Mouse (Mus musculus): Measurements from ENCODE around the gene Mroh2a. TPM values are rescaled to one million over a fixed set of nuclear protein-coding genes. Genes with fewer than 3 reads are reported as not detected.

The Mroh2a gene
- total and polyA plus RNA-seq, 2 experiments = 0.82 to 1.0 TPM

DNA sequence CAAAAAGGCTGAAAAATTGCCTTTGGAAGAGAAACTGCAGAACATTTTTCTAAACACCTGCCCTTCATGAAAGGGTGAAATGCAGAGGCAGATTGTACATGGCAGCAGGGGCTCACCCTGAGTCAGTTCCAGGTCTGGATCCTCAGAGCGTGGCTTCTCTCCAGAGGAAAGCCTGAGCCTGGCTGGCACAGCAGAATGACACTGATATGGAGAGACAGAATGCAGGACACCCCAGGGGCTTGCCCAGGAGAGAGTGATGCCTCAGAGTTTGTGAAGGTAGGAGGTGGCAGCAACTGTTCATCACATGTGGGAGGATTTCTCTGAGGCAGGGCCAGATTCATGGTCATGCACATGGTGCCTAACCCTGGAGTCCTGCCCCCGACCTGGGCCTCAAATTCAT, 26.8 kb upstream of the Mroh2a start:
- no peak for TF ChIP-seq POLR2A (IDR thresholded peaks at IDR 0.05; ENCODE audit: extremely low read depth, insufficient read depth, low read length)
- TF ChIP-seq CTCF (IDR thresholded peaks at IDR 0.05; ENCODE audit: low read depth, low read length) = no peak
- Histone ChIP-seq H3K9ac (ENCODE audit: low read depth, low read length) (no peak overlapping the region), H3K4me1 (ENCODE audit: control insufficient read depth, insufficient read depth, low read length) (peaks cover 8% of the 10 kb centered on the region; the same call in 1 of the 2 replicates), H3K27ac (replicated peaks; ENCODE audit: insufficient read depth, low read depth, low read length) (no peak overlapping the region), H3K79me2 (ENCODE audit: control insufficient read depth, insufficient read depth, low read length) (peaks cover 22% of the 10 kb centered on the region; the same call in 1 of the 2 replicates), H3K4me3 (ENCODE audit: insufficient read depth, low read depth, low read length) (no peak overlapping the region), H3K27me3 (ENCODE audit: control insufficient read depth, insufficient read depth, low read length) (no peaks in the 10 kb centered on the region), H3K36me3 (ENCODE audit: control insufficient read depth, insufficient read depth, low read length) (peaks cover 27% of the 10 kb centered on the region)
- WGBS = 63% methylated on average over 2 of the region's 2 CpGs
- DNase-seq (ENCODE audit: extremely low read depth, low read depth, low spot score) = no peak

GRCm38 (mm10) chr1:88200456-88200855, 26.3 kb upstream of the Mroh2a start, which contains the start of gene Ugt1a2:
Ugt1a2 (plus strand) TSS chr1:88200601.
- H3K4me1 ChIP-seq (ENCODE audit: control insufficient read depth, insufficient read depth, low read length) = peaks cover 9% of the 10 kb centered on the region; the same call in 1 of the 2 replicates
- 71% methylated on average over 7 of the region's 7 CpGs for WGBS
- no peak within 1 kb of the TSS for H3K9ac ChIP-seq (ENCODE audit: low read depth, low read length)
- H3K36me3 ChIP-seq (ENCODE audit: control insufficient read depth, insufficient read depth, low read length) = peaks cover 30% of the 10 kb centered on the region
- no peak for DNase-seq (ENCODE audit: extremely low read depth, low read depth, low spot score)
- no peak within 1 kb of the TSS for H3K27ac ChIP-seq (replicated peaks; ENCODE audit: insufficient read depth, low read depth, low read length)
- peaks cover 25% of the 10 kb centered on the region for H3K79me2 ChIP-seq (ENCODE audit: control insufficient read depth, insufficient read depth, low read length)
- no peak within 1 kb of the TSS for H3K4me3 ChIP-seq (ENCODE audit: insufficient read depth, low read depth, low read length)
- H3K27me3 ChIP-seq (ENCODE audit: control insufficient read depth, insufficient read depth, low read length) = no peaks in the 10 kb centered on the region
- TF ChIP-seq CTCF (IDR thresholded peaks at IDR 0.05; ENCODE audit: low read depth, low read length) = no peak
- TF ChIP-seq POLR2A (IDR thresholded peaks at IDR 0.05; ENCODE audit: extremely low read depth, insufficient read depth, low read length) = no peak

- Histone ChIP-seq H3K27me3 (ENCODE audit: control insufficient read depth, insufficient read depth, low read length) (no peaks in the 10 kb centered on the region), H3K4me3 (ENCODE audit: insufficient read depth, low read depth, low read length) (peak within 1 kb of the TSS; percentile 54; the same call in 1 of the 2 replicates), H3K4me1 (ENCODE audit: control insufficient read depth, insufficient read depth, low read length) (peaks cover 12% of the 10 kb centered on the region), H3K79me2 (ENCODE audit: control insufficient read depth, insufficient read depth, low read length) (peaks cover 16% of the 10 kb centered on the region), H3K27ac (replicated peaks; ENCODE audit: insufficient read depth, low read depth, low read length) (peak within 1 kb of the TSS; percentile 12; the same call in 1 of the 2 replicates), H3K36me3 (ENCODE audit: control insufficient read depth, insufficient read depth, low read length) (peaks cover 27% of the 10 kb centered on the region), H3K9ac (ENCODE audit: low read depth, low read length) (peak within 1 kb of the TSS; percentile 35; the same call in 1 of the 2 replicates)
- TF ChIP-seq POLR2A (IDR thresholded peaks at IDR 0.05; ENCODE audit: extremely low read depth, insufficient read depth, low read length) = no peak
- no peak for TF ChIP-seq CTCF (IDR thresholded peaks at IDR 0.05; ENCODE audit: low read depth, low read length)
- no peak for DNase-seq (ENCODE audit: extremely low read depth, low read depth, low spot score)
- 57% methylated on average over 62 of the region's 62 CpGs for WGBS
Measured at GRCm38 (mm10) chr1:88205294-88205922, 21.4 kb upstream of the Mroh2a start, which contains the start of gene Dnajb3. Dnajb3 (minus strand) TSS chr1:88205782.

- TF ChIP-seq POLR2A (IDR thresholded peaks at IDR 0.05; ENCODE audit: extremely low read depth, insufficient read depth, low read length) (no peak), CTCF (IDR thresholded peaks at IDR 0.05; ENCODE audit: low read depth, low read length) (no peak)
- Histone ChIP-seq H3K4me3 (ENCODE audit: insufficient read depth, low read depth, low read length) (no peak overlapping the region), H3K27me3 (ENCODE audit: control insufficient read depth, insufficient read depth, low read length) (no peaks in the 10 kb centered on the region), H3K79me2 (ENCODE audit: control insufficient read depth, insufficient read depth, low read length) (peaks cover 13% of the 10 kb centered on the region), H3K27ac (replicated peaks; ENCODE audit: insufficient read depth, low read depth, low read length) (peak overlapping the region; percentile 55), H3K4me1 (ENCODE audit: control insufficient read depth, insufficient read depth, low read length) (peaks cover 12% of the 10 kb centered on the region), H3K9ac (ENCODE audit: low read depth, low read length) (no peak overlapping the region), H3K36me3 (ENCODE audit: control insufficient read depth, insufficient read depth, low read length) (peaks cover 22% of the 10 kb centered on the region)
- WGBS = 25% methylated on average over 2 of the region's 2 CpGs
- peak; percentile 84 for DNase-seq (ENCODE audit: extremely low read depth, low read depth, low spot score)
Measured at GRCm38 (mm10) chr1:88206843-88207479, 19.8 kb upstream of the Mroh2a start.

DNA sequence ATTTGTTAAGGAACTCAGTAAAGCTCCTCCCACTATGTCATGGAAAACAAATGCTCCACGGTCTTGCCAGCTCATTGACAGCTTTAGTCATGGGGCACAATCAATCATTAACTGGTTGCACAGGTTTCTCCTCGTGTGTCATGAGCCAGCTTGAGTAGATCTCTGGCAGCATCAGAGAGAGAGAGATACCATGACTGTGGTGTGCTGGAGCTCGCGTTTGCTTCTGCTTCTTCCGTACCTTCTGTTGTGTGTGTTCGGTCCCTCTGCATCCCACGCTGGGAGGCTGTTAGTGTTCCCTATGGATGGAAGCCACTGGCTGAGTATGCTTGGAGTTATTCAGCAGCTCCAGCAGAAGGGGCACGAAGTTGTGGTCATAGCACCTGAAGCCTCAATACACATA, 15.0 kb upstream of the Mroh2a start, which contains the start of gene Ugt1a1:
Gene Ugt1a1 (plus strand): TSS at position 148 of the 400 bp plus-strand sequence.
- DNase-seq (ENCODE audit: extremely low read depth, low read depth, low spot score) = peak; percentile 100
- Histone ChIP-seq H3K4me3 (ENCODE audit: insufficient read depth, low read depth, low read length) (peak within 1 kb of the TSS; percentile 17), H3K36me3 (ENCODE audit: control insufficient read depth, insufficient read depth, low read length) (peaks cover 18% of the 10 kb centered on the region), H3K4me1 (ENCODE audit: control insufficient read depth, insufficient read depth, low read length) (peaks cover 9% of the 10 kb centered on the region), H3K9ac (ENCODE audit: low read depth, low read length) (peak within 1 kb of the TSS; percentile 56), H3K27ac (replicated peaks; ENCODE audit: insufficient read depth, low read depth, low read length) (peak within 1 kb of the TSS; percentile 69), H3K27me3 (ENCODE audit: control insufficient read depth, insufficient read depth, low read length) (no peaks in the 10 kb centered on the region), H3K79me2 (ENCODE audit: control insufficient read depth, insufficient read depth, low read length) (peaks cover 16% of the 10 kb centered on the region)
- no peak for TF ChIP-seq POLR2A (IDR thresholded peaks at IDR 0.05; ENCODE audit: extremely low read depth, insufficient read depth, low read length)
- TF ChIP-seq CTCF (IDR thresholded peaks at IDR 0.05; ENCODE audit: low read depth, low read length) = no peak
- WGBS = 48% methylated on average over 8 of the region's 8 CpGs

Measured in liver, adult 2 months (tissue).